Mouse (Mus musculus) heart, adult 2 months (tissue): ENCODE data around the gene Gm20388. TPM values are rescaled to one million over a fixed set of nuclear protein-coding genes. Genes with fewer than 3 reads are reported as not detected.
A peak's percentile ranks its signal among the peaks of the same experiment; 100 is the strongest.

ENCODE experiments used
- DNase-seq, 2 experiments: peaks; one replicate each; pipeline ENCODE4 v3.0.0; 2021
- H3K27ac ChIP-seq: fragments of 200-600 bp; 2 replicates; pipeline ENCODE4 v1.8.1; 2022
- H3K27me3 ChIP-seq: fragments of 200-500 bp; 2 replicates; pipeline ENCODE4 v1.6.1; 2012; ENCODE audit warnings: mild to moderate bottlenecking, low read length, inconsistent platforms, mixed read lengths; ENCODE audit not compliant: control insufficient read depth, insufficient read depth
- H3K36me3 ChIP-seq: fragments of 200-500 bp; 2 replicates; pipeline ENCODE4 v1.6.1; 2012; ENCODE audit warnings: low read length, inconsistent platforms; ENCODE audit not compliant: control insufficient read depth, insufficient read depth
- H3K4me1 ChIP-seq: fragments of 200-500 bp; 2 replicates; pipeline ENCODE4 v1.6.1; 2011; ENCODE audit warnings: low read length; ENCODE audit not compliant: control insufficient read depth, insufficient read depth
- H3K4me3 ChIP-seq: fragments of 200-600 bp; 2 replicates; pipeline ENCODE4 v1.8.1; 2022
- H3K79me2 ChIP-seq: fragments of 200-500 bp; replicated peaks from 2 replicates; pipeline ENCODE4 v1.6.1; 2012; ENCODE audit warnings: mild to moderate bottlenecking, inconsistent platforms, low read length, moderate library complexity, mixed read lengths; ENCODE audit not compliant: control insufficient read depth, insufficient read depth
- H3K9ac ChIP-seq: fragments of 200-500 bp; 2 replicates; pipeline ENCODE4 v1.6.1; 2012; ENCODE audit warnings: low read depth, mild to moderate bottlenecking, control low read depth, inconsistent platforms, low read length, mixed read lengths
- CTCF ChIP-seq: fragments of 200-600 bp; IDR thresholded peaks from 2 replicates; pipeline ENCODE4 v1.8.1; 2022; ENCODE audit warnings: antibody characterized with exemption, mild to moderate bottlenecking, moderate library complexity
- EP300 ChIP-seq: fragments of 200-500 bp; IDR thresholded peaks from 2 replicates; pipeline ENCODE4 v1.6.1; 2011; ENCODE audit warnings: low read depth, low read length, control low read depth; ENCODE audit not compliant: insufficient read depth
- POLR2A ChIP-seq: fragments of 200-500 bp; IDR thresholded peaks from 2 replicates; pipeline ENCODE4 v1.6.1; 2011; ENCODE audit warnings: mild to moderate bottlenecking, low read depth, low read length, control low read depth; ENCODE audit not compliant: insufficient read depth
- WGBS: fragments of 180-500 bp; shearing (Covaris S2); methylation state at CpG from one replicate; pipeline ENCODE4 v1.1.7; 2018; 5-methylcytosine and 5-hydroxymethylcytosine counted together
- intact Hi-C: fragments of 180-260 bp; cut with DNase I; formaldehyde crosslinking; loops from one replicate; pipeline ENCODE4 v1.15.1; 2025
- microRNA-seq, 2 experiments: library from miRNA; unstranded; fragments of <30 nt; microRNA quantifications; one replicate each; pipeline ENCODE4 v1.2.0; 2021
- polyA plus RNA-seq: library from polyadenylated mRNA; depleted of rRNA; stranded (reverse); fragments of >200 nt; gene quantifications from 2 replicates; pipeline ENCODE4 v1.2.3, GENCODE M21; 2012; rRNA removed
- total RNA-seq, 2 experiments: library from RNA; stranded (reverse); gene quantifications; 2 replicates each; pipeline ENCODE4 v1.2.3; 2021

Gene Gm20388
- total and polyA plus RNA-seq, 3 experiments: 1.8 to 32.3 TPM; not detected in 1

GRCm38 (mm10) chr8:124393013-124393412 lies 4482.4 kb downstream of the Gm20388 start:
- no peaks in the 10 kb centered on the region for H3K79me2 ChIP-seq
- no peaks in the 10 kb centered on the region for H3K36me3 ChIP-seq
- WGBS: 63% methylated on average over 5 of the region's 5 CpGs
- no peak overlapping the region for H3K4me3 ChIP-seq
- DNase-seq: no peak
- no peaks in the 10 kb centered on the region for H3K4me1 ChIP-seq
- intact Hi-C loops: no loop called here
- H3K27ac ChIP-seq: no peak overlapping the region
- TF ChIP-seq CTCF (no peak), POLR2A (no peak), EP300 (no peak)
- H3K27me3 ChIP-seq: no peaks in the 10 kb centered on the region
- no peak overlapping the region for H3K9ac ChIP-seq

- H3K4me3 ChIP-seq: no peak overlapping the region
- no peaks in the 10 kb centered on the region for H3K79me2 ChIP-seq
- intact Hi-C loops: no loop called here
- no peak for DNase-seq
- H3K36me3 ChIP-seq: no peaks in the 10 kb centered on the region
- 75% methylated on average over 4 of the region's 4 CpGs for WGBS
- no peaks in the 10 kb centered on the region for H3K4me1 ChIP-seq
- H3K27me3 ChIP-seq: no peaks in the 10 kb centered on the region
- no peak overlapping the region for H3K9ac ChIP-seq
- no peak overlapping the region for H3K27ac ChIP-seq
- TF ChIP-seq EP300: no peak
- TF ChIP-seq CTCF: peak; percentile 34
These were observed 4483.3 kb downstream of the Gm20388 start for GRCm38 (mm10) chr8:124393927-124394326.

GRCm38 (mm10) chr8:124394951-124395350 lies 4484.3 kb downstream of the Gm20388 start:
- TF ChIP-seq POLR2A: no peak
- TF ChIP-seq CTCF: no peak
- TF ChIP-seq EP300: no peak
- no peaks in the 10 kb centered on the region for H3K27me3 ChIP-seq
- no peak overlapping the region for H3K27ac ChIP-seq
- no peak for DNase-seq
- no peaks in the 10 kb centered on the region for H3K36me3 ChIP-seq
- H3K79me2 ChIP-seq: no peaks in the 10 kb centered on the region
- WGBS: 82% methylated on average over 7 of the region's 7 CpGs
- H3K4me1 ChIP-seq: no peaks in the 10 kb centered on the region
- intact Hi-C loops: loop anchor here (5.0 kb wide), 1 partner anchor 177 kb away; no protein-coding TSS in a partner anchor
- H3K4me3 ChIP-seq: no peak overlapping the region
- H3K9ac ChIP-seq: no peak overlapping the region

Small RNAs within 50 kb of the gene (microRNA-seq; reads per million reads assigned to microRNA genes)
- gene Gm22715 (0 reads per million in 2 experiments), gene Gm24366 (0 reads per million in 2 experiments), gene Gm27530 (0 reads per million in 2 experiments), gene Mir1967 (0 to 0.39 reads per million in 2 experiments), gene Mir6396 (0 reads per million in 2 experiments), gene Mir7079 (0 reads per million in 2 experiments), gene Mir7080 (1.7 to 2.3 reads per million in 2 experiments), gene Mir7237 (0.39 to 0.56 reads per million in 2 experiments), gene Mir7687 (2.8 to 3.5 reads per million in 2 experiments)

Other genes starting within 250 kb of the Gm20388 start
- 10 to 100 TPM; 27.9 to 33.2 TPM for gene Wfdc1, start 244.5 kb upstream of the Gm20388 start, total RNA-seq
- 39.0 and 41.4 TPM in 2 replicates for gene Wfdc1, start 244.5 kb upstream of the Gm20388 start, polyA plus RNA-seq
- gene Atp2c2, start 210.8 kb upstream of the Gm20388 start, total RNA-seq: under 1 TPM in 1 of 2 experiments, not detected in 1; 0.07 TPM
- 0.59 TPM in 1 of 2 replicates, not detected in the other for gene Atp2c2, start 210.8 kb upstream of the Gm20388 start, polyA plus RNA-seq
- 10 to 100 TPM; 11.3 TPM for gene Tldc1, start 132.4 kb upstream of the Gm20388 start, total RNA-seq
- 14.6 and 15.6 TPM in 2 replicates for gene Tldc1, start 132.4 kb upstream of the Gm20388 start, polyA plus RNA-seq
- 10 to 100 TPM; 17.5 to 20.4 TPM for gene Cotl1, start 70.3 kb upstream of the Gm20388 start, total RNA-seq
- gene Cotl1, start 70.3 kb upstream of the Gm20388 start, polyA plus RNA-seq: 16.5 and 23.2 TPM in 2 replicates
- gene Klhl36, start 48.6 kb upstream of the Gm20388 start, total RNA-seq: 1 to 10 TPM; 2.6 to 2.7 TPM
- 5.7 and 6.0 TPM in 2 replicates for gene Klhl36, start 48.6 kb upstream of the Gm20388 start, polyA plus RNA-seq
- gene Usp10, start 481 bp upstream of the Gm20388 start, total RNA-seq: 10 to 100 TPM; 41.9 to 49.8 TPM
- gene Usp10, start 481 bp upstream of the Gm20388 start, polyA plus RNA-seq: 51.1 and 58.6 TPM in 2 replicates
- gene Crispld2, start 81.6 kb downstream of the Gm20388 start, total RNA-seq: 10 to 100 TPM; 24.3 to 29.9 TPM
- 30.3 and 47.5 TPM in 2 replicates for gene Crispld2, start 81.6 kb downstream of the Gm20388 start, polyA plus RNA-seq
- gene Zdhhc7, start 190.6 kb downstream of the Gm20388 start, total RNA-seq: 10 to 100 TPM; 34.2 to 35.4 TPM
- 48.5 and 70.6 TPM in 2 replicates for gene Zdhhc7, start 190.6 kb downstream of the Gm20388 start, polyA plus RNA-seq
- 10 to 100 TPM; 16.1 to 20.0 TPM for gene 6430548M08Rik, start 203.3 kb downstream of the Gm20388 start, total RNA-seq
- gene 6430548M08Rik, start 203.3 kb downstream of the Gm20388 start, polyA plus RNA-seq: 6.4 and 9.5 TPM in 2 replicates